Mouse (Mus musculus) liver, embryonic 14.5 days (tissue): ENCODE results near the gene H6pd. TPM values are rescaled to one million over a fixed set of nuclear protein-coding genes. Genes with fewer than 3 reads are reported as not detected.
A peak's percentile ranks its signal among the peaks of the same experiment; 100 is the strongest.

Source experiments
- ATAC-seq: fragments of 200-750 bp; cut with Nextera tagmentation; 2 replicates; pipeline ENCODE4 v1.8.0; 2017; ENCODE audit warnings: moderate number of reproducible peaks, mild to moderate bottlenecking, moderate library complexity; ENCODE audit not compliant: insufficient read depth
- DNase-seq, 3 experiments: peaks; one replicate each; pipeline ENCODE4 v3.0.0-alpha.2; 2012 to 2013; ENCODE audit warnings: low read depth in 3 of 3, low spot score in 3 of 3
- H3K27ac ChIP-seq: fragments of 300-500 bp; sonication (generic); 2 replicates; pipeline ENCODE4 v1.5.1; 2014; ENCODE audit warnings: moderate library complexity, mild to moderate bottlenecking, control low read depth, inconsistent platforms
- H3K27me3 ChIP-seq: fragments of 300-500 bp; sonication (generic); 2 replicates; pipeline ENCODE4 v1.6.1; 2014; ENCODE audit warnings: mild to moderate bottlenecking, low read length, moderate library complexity; ENCODE audit not compliant: control insufficient read depth, insufficient read depth
- H3K36me3 ChIP-seq: fragments of 300-500 bp; sonication (generic); replicated peaks from 2 replicates; pipeline ENCODE4 v1.6.1; 2014; ENCODE audit warnings: low read depth; ENCODE audit not compliant: control insufficient read depth, insufficient read depth
- H3K4me1 ChIP-seq, 2 experiments: fragments of 200-500 bp in 1 of 2; fragments of 300-500 bp in 1 of 2; sonication (generic) in 1 of 2; replicated peaks; 2 replicates each; pipeline ENCODE4 v1.6.1; 2012 to 2014; ENCODE audit warnings: antibody characterized with exemption in 1 of 2, inconsistent platforms in 1 of 2, low read length in 1 of 2; ENCODE audit not compliant: control insufficient read depth in 2 of 2, insufficient read depth in 2 of 2
- H3K4me2 ChIP-seq: fragments of 300-500 bp; sonication (generic); 2 replicates; pipeline ENCODE4 v1.6.1; 2014; ENCODE audit warnings: low read depth, mild to moderate bottlenecking, control low read depth, moderate library complexity
- H3K4me3 ChIP-seq, 2 experiments: fragments of 200-500 bp in 1 of 2; fragments of 300-500 bp in 1 of 2; sonication (generic) in 1 of 2; 2 replicates each; pipeline ENCODE4 v1.5.1; 2012 to 2014; ENCODE audit warnings: low read depth in 2 of 2, low read length in 2 of 2, mild to moderate bottlenecking in 2 of 2, control low read depth in 1 of 2, inconsistent platforms in 1 of 2, moderate library complexity in 1 of 2; ENCODE audit not compliant: insufficient read depth in 1 of 2
- H3K9ac ChIP-seq: fragments of 300-500 bp; sonication (generic); replicated peaks from 2 replicates; pipeline ENCODE4 v1.6.1; 2014; ENCODE audit warnings: mild to moderate bottlenecking, control low read depth, moderate library complexity
- H3K9me3 ChIP-seq: fragments of 300-500 bp; sonication (generic); 2 replicates; pipeline ENCODE4 v1.6.1; 2016; ENCODE audit warnings: low read length, mixed read lengths; ENCODE audit not compliant: control insufficient read depth
- CTCF ChIP-seq: IDR thresholded peaks from 2 replicates; pipeline ENCODE4 v1.5.1; 2016; ENCODE audit warnings: antibody characterized with exemption, low read depth, control low read depth
- EP300 ChIP-seq: IDR thresholded peaks from 2 replicates; pipeline ENCODE4 v1.6.1; 2016; ENCODE audit warnings: antibody characterized with exemption, low read depth
- WGBS: fragments of 180-500 bp; shearing (Covaris S2); extraction: QIAGEN DNeasy Blood & Tissue Kit; methylation state at CpG from one replicate; pipeline ENCODE4 v1.1.7; 2014; ENCODE audit not compliant: insufficient replicate concordance; 5-methylcytosine and 5-hydroxymethylcytosine counted together
- polyA plus RNA-seq, 2 experiments: library from polyadenylated mRNA; depleted of rRNA in 1 of 2; stranded (reverse) in 1 of 2; unstranded in 1 of 2; fragments of >200 nt; fragmentation: Nextera tagmentation in 1 of 2; extraction: Ambion mirVana in 1 of 2; gene quantifications; 2 replicates each; pipeline versions ENCODE4 v1.2.1 to v1.2.3; 2012 to 2014

H6pd gene
- polyA plus RNA-seq, 2 experiments = 7.9 to 8.3 TPM

- Histone ChIP-seq H3K27me3 (no peaks in the 10 kb centered on the region), H3K9ac (no peak overlapping the region), H3K4me3 (no peak overlapping the region), H3K4me1 (peaks cover 3 to 18% of the 10 kb centered on the region in 2 experiments), H3K27ac (no peak overlapping the region), H3K9me3 (no peaks in the 10 kb centered on the region), H3K4me2 (no peak overlapping the region), H3K36me3 (no peaks in the 10 kb centered on the region)
- DNase-seq = no peak
- no peak for ATAC-seq
- 87% methylated on average over 10 of the region's 10 CpGs for WGBS
- TF ChIP-seq CTCF (no peak), EP300 (no peak)
Measured at GRCm38 (mm10) chr4:149994218-149994617, 14.6 kb downstream of the H6pd start.

GRCm38 (mm10) chr4:149992670-149993032, 16.2 kb downstream of the H6pd start:
- no peak overlapping the region for H3K9ac ChIP-seq
- H3K4me2 ChIP-seq = no peak overlapping the region
- H3K36me3 ChIP-seq = no peaks in the 10 kb centered on the region
- no peak overlapping the region for H3K27ac ChIP-seq
- DNase-seq = no peak
- H3K4me1 ChIP-seq = peaks cover 3 to 22% of the 10 kb centered on the region in 2 experiments
- ATAC-seq = no peak
- no peak overlapping the region for H3K4me3 ChIP-seq
- TF ChIP-seq EP300 = no peak
- TF ChIP-seq CTCF = no peak
- no peaks in the 10 kb centered on the region for H3K9me3 ChIP-seq
- no peaks in the 10 kb centered on the region for H3K27me3 ChIP-seq
- 81% methylated on average over 8 of the region's 8 CpGs for WGBS

GRCm38 (mm10) chr4:149991755-149992669, 16.8 kb downstream of the H6pd start:
- no peak for TF ChIP-seq CTCF
- TF ChIP-seq EP300 = no peak
- Histone ChIP-seq H3K36me3 (no peaks in the 10 kb centered on the region), H3K4me3 (no peak overlapping the region), H3K9ac (no peak overlapping the region), H3K27me3 (no peaks in the 10 kb centered on the region), H3K4me2 (no peak overlapping the region), H3K27ac (no peak overlapping the region), H3K9me3 (no peaks in the 10 kb centered on the region), H3K4me1 (peaks cover 3 to 22% of the 10 kb centered on the region in 2 experiments)
- DNase-seq (no peak), ATAC-seq (no peak)
- 72% methylated on average over 13 of the region's 13 CpGs for WGBS

- no peak overlapping the region for H3K27ac ChIP-seq
- no peak for DNase-seq
- peaks cover 3 to 22% of the 10 kb centered on the region in 2 experiments for H3K4me1 ChIP-seq
- H3K9ac ChIP-seq = no peak overlapping the region
- H3K4me3 ChIP-seq = no peak overlapping the region
- TF ChIP-seq CTCF (no peak), EP300 (no peak)
- H3K9me3 ChIP-seq = no peaks in the 10 kb centered on the region
- no peaks in the 10 kb centered on the region for H3K27me3 ChIP-seq
- no peaks in the 10 kb centered on the region for H3K36me3 ChIP-seq
- 36% methylated on average over 9 of the region's 9 CpGs for WGBS
- no peak overlapping the region for H3K4me2 ChIP-seq
- ATAC-seq = 0 out of 2 replicates have a peak, but pooled peaks have one; percentile 4
Measured at GRCm38 (mm10) chr4:149990954-149991633, 17.7 kb downstream of the H6pd start.
